Mouse (Mus musculus) forebrain, embryonic 12.5 days (tissue): ENCODE measurements around the gene Gphb5. TPM values are rescaled to one million over a fixed set of nuclear protein-coding genes. Genes with fewer than 3 reads are reported as not detected.
"Not testable (repeated sequence)": the region's sequence is repeated elsewhere in the genome, so short reads cannot be mapped to it uniquely, and the experiment has no call there.

Experiments used
- ATAC-seq: fragments of 200-750 bp; cut with Nextera tagmentation; 2 replicates; pipeline ENCODE4 v1.8.0; 2017; ENCODE audit warnings: moderate TSS enrichment; ENCODE audit not compliant: low FRiP score
- H3K27ac ChIP-seq: fragments of 300-500 bp; sonication (generic); 2 replicates; pipeline ENCODE4 v1.5.1; 2016; ENCODE audit warnings: mild to moderate bottlenecking
- H3K27me3 ChIP-seq: fragments of 300-500 bp; sonication (generic); 2 replicates; pipeline ENCODE4 v1.6.1; 2016; ENCODE audit warnings: mild to moderate bottlenecking
- H3K36me3 ChIP-seq: fragments of 300-500 bp; sonication (generic); replicated peaks from 2 replicates; pipeline ENCODE4 v1.6.1; 2016; ENCODE audit warnings: mild to moderate bottlenecking
- H3K4me1 ChIP-seq: fragments of 300-500 bp; sonication (generic); 2 replicates; pipeline ENCODE4 v1.6.1; 2016
- H3K4me2 ChIP-seq: fragments of 300-500 bp; sonication (generic); 2 replicates; pipeline ENCODE4 v1.6.1; 2016; ENCODE audit warnings: mild to moderate bottlenecking, moderate library complexity
- H3K4me3 ChIP-seq: fragments of 300-500 bp; sonication (generic); replicated peaks from 2 replicates; pipeline ENCODE4 v1.5.1; 2016; ENCODE audit warnings: mild to moderate bottlenecking
- H3K9ac ChIP-seq: fragments of 300-500 bp; sonication (generic); 2 replicates; pipeline ENCODE4 v1.6.1; 2016; ENCODE audit warnings: mild to moderate bottlenecking
- H3K9me3 ChIP-seq: fragments of 300-500 bp; sonication (generic); 2 replicates; pipeline ENCODE4 v1.6.1; 2016
- WGBS: fragments of 180-500 bp; shearing (Covaris S2); methylation state at CpG from one replicate; pipeline ENCODE4 v1.1.7; 2016; 5-methylcytosine and 5-hydroxymethylcytosine counted together
- polyA plus RNA-seq: library from polyadenylated mRNA; unstranded; fragments of >200 nt; fragmentation: Nextera tagmentation; extraction: Ambion mirVana; gene quantifications from 2 replicates; pipeline ENCODE4 v1.2.1, GENCODE M21; 2016

The Gphb5 gene
- polyA plus RNA-seq, result not detected in 2 replicates

DNA sequence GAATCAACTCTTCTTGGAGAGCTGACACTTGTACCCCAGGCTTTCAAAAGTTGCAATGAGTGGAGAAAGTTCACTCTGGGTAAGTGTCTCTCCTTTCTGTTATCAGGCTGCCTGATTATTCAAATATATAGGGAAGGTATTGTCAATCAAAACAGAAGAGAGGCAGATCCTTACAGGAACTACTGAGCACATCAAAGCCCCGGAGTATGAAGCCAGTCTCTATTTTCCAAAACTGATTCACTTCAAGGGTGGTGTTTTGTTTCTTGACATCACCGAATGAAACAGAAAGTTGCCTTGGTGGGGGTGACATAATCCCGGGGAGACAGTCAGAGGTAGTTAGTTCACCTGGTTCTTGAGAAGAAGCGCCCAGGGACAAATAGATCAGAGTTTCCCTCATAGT is at the start of gene Gphb5:
Gene Gphb5, minus strand, starts transcription at position 101 of the 400 bp plus-strand sequence.
- Histone ChIP-seq H3K4me3 (no peak within 1 kb of the TSS), H3K4me2 (no peak within 1 kb of the TSS), H3K27me3 (no peaks in the 10 kb centered on the region), H3K36me3 (no peaks in the 10 kb centered on the region), H3K9me3 (no peaks in the 10 kb centered on the region), H3K9ac (no peak within 1 kb of the TSS), H3K4me1 (no peaks in the 10 kb centered on the region), H3K27ac (no peak within 1 kb of the TSS)
- ATAC-seq, result no peak
- WGBS, result 92% methylated on average over 4 of the region's 4 CpGs

DNA sequence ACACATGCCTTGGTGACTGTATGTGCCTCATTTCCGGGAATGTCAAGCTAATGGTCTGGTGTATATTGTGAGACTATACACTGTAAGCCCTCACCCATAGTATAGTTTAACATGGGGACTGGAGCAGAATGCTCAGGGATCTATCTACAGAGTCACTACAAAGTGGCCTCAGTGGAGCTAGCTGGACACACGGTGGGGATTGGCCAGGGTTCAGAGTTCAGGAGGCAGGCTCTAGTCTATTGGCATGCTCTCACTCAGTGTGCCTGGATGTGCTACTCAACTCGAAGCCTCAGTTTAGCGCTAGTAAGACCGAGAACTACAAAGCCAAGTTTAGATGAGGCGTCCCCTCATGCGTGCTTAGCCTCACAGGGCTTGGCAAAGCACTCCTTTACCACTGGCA is 49.6 kb upstream of the Gphb5 start:
- Histone ChIP-seq H3K9me3 (no peaks in the 10 kb centered on the region), H3K9ac (no peak overlapping the region), H3K4me1 (peaks cover 5% of the 10 kb centered on the region; the same call in 1 of the 2 replicates), H3K36me3 (peaks cover 58% of the 10 kb centered on the region), H3K4me3 (no peak overlapping the region), H3K27ac (no peak overlapping the region), H3K4me2 (no peak overlapping the region), H3K27me3 (no peaks in the 10 kb centered on the region)
- WGBS, result 93% methylated on average over 7 of the region's 7 CpGs
- ATAC-seq, result no peak

DNA sequence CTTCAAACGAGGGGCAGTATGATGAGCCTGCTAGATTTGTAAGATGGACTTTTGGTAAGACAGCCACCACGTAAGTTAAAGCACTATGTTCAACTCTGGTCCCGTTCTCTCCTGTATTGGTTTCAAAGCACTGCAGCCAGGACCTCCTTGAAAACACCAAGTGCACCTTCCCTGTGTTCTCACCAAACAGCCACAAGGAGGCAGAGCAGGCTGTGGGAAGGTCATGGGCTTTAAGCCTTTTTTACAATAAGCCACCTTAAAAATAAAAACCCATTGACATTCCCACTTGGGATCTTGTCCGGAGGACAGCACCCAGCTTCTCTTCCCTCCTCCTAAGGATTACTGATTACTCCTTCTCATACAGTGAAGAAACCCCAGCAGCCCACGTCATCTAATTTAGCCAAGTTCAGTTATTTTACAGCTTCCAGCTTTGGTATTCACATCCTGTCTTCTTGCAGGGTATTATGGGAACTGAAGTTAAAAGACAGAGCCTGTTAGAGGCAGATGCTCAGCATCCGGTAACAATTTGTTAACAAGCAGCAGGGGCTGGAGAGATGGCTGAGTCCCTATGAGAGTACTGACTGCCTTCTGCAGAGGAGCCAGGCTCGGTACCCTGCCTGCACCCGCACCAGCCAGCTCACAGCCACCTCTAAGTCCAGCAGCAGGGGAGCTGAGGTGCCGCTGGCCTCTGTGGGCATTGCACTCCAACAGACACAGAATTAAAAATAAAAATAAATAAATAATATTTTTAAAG is 47.6 kb upstream of the Gphb5 start:
- WGBS, result 85% methylated on average over 9 of the region's 9 CpGs
- ATAC-seq, result no peak
- Histone ChIP-seq H3K9me3 (no peaks in the 10 kb centered on the region), H3K27ac (no peak overlapping the region), H3K4me3 (no peak overlapping the region), H3K36me3 (peaks cover 76% of the 10 kb centered on the region), H3K27me3 (no peaks in the 10 kb centered on the region), H3K4me2 (no peak overlapping the region), H3K4me1 (no peaks in the 10 kb centered on the region; the same call in 1 of the 2 replicates), H3K9ac (no peak overlapping the region)

DNA sequence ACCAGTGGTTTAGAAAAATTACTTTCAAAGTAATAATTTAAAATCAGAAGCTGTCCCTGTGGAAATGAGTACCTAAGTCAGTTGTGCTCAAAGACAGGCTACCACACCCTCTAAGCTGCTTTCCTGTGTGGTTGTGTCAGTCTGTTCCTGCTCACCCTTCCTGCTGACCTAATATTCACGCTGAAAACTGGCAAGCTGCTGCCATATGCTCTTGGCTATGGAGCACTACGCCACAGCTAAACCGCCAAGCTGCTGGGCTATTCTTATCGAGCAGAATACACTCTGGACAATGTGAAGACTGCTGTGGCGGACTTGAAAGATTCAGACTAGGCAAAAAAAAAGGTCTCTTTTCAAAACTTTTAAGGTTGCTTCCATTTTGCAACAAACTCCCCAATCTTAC is 44.0 kb upstream of the Gphb5 start:
- Histone ChIP-seq H3K4me2 (no peak overlapping the region), H3K4me3 (no peak overlapping the region), H3K9ac (no peak overlapping the region), H3K27me3 (no peaks in the 10 kb centered on the region), H3K27ac (no peak overlapping the region), H3K4me1 (no peaks in the 10 kb centered on the region), H3K36me3 (peaks cover 76% of the 10 kb centered on the region), H3K9me3 (no peaks in the 10 kb centered on the region)
- no peak for ATAC-seq
- WGBS, result 89% methylated on average over 5 of the region's 5 CpGs

DNA sequence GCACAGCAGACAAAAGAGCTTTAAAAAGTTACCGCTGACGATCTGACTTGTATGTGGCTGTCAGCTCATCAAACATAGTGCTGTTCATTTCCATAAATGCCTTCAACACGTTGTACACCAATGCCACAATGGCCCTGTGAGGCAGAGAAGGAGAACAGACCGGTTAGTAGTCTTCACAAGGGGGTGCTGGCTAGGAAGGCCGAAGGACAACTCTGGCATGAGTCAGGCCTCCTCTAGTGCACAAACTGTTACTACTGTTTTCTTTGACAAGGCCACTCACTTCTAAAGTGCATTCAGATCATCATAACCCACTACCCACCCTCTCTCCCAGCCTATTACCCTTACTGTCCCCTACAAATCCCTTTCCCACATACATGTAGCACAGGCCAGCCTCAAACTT is 43.1 kb upstream of the Gphb5 start:
- Histone ChIP-seq H3K4me1 (no peaks in the 10 kb centered on the region), H3K27ac (no peak overlapping the region), H3K36me3 (peaks cover 70% of the 10 kb centered on the region), H3K9ac (no peak overlapping the region), H3K4me2 (no peak overlapping the region), H3K4me3 (no peak overlapping the region), H3K9me3 (no peaks in the 10 kb centered on the region), H3K27me3 (no peaks in the 10 kb centered on the region)
- ATAC-seq, result no peak
- WGBS, result 79% methylated on average over 5 of the region's 5 CpGs

DNA sequence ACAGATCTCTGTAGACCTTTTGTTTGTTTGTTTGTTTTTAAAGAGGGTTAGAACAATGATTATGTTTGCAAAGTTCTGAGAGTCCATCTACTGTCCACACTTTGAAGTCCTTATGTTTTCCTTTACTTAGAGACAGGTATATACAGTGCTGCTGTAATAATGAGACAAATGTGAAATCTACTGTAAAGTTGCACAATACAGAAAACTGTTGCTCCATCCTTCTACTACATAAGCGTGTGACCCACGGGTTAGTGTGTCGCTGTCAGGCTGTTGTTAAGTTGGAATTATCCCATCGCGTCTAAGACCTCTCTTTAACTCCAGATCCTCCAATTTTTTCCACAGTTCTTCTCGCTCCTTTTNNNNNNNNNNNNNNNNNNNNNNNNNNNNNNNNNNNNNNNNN is 36.9 kb upstream of the Gphb5 start:
- no peaks in the 10 kb centered on the region for H3K4me1 ChIP-seq

DNA sequence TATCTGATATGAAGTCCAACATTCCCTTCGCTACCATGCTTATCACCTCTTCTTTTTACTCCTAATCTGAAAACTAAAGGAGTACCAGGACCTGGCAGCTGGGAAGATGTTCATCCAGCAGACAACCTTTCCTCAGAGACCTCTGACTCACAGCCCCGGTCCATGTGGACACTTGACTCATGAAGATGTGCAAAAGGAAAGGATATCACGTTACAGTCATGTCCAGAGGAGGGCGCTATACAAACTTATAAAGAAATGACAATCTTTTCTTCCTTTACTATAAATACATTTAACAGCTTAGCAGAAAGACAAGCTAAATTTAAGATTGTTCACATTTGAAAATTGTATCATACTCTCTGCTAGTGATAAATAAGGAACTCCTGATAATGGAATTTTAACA is 36.4 kb upstream of the Gphb5 start:
- Histone ChIP-seq H3K36me3 (peaks cover 51% of the 10 kb centered on the region), H3K27ac (no peak overlapping the region), H3K27me3 (no peaks in the 10 kb centered on the region), H3K4me2 (no peak overlapping the region), H3K4me3 (no peak overlapping the region), H3K9ac (no peak overlapping the region), H3K4me1 (no peaks in the 10 kb centered on the region), H3K9me3 (no peaks in the 10 kb centered on the region)
- no peak for ATAC-seq
- WGBS, result 86% methylated on average over 4 of the region's 4 CpGs

More for the DNA sequence above, 36.9 kb upstream of the Gphb5 start:
- H3K36me3 ChIP-seq, result peaks cover 54% of the 10 kb centered on the region
- H3K27me3 ChIP-seq, result no peaks in the 10 kb centered on the region
- whole genome bisulfite sequencing, result 97% methylated on average over 6 of the region's 6 CpGs
- no peak overlapping the region for H3K4me2 ChIP-seq
- H3K27ac ChIP-seq, result no peak overlapping the region
- no peak for ATAC-seq
- H3K9me3 ChIP-seq, result no peaks in the 10 kb centered on the region
- H3K9ac ChIP-seq, result no peak overlapping the region
- no peak overlapping the region for H3K4me3 ChIP-seq

DNA sequence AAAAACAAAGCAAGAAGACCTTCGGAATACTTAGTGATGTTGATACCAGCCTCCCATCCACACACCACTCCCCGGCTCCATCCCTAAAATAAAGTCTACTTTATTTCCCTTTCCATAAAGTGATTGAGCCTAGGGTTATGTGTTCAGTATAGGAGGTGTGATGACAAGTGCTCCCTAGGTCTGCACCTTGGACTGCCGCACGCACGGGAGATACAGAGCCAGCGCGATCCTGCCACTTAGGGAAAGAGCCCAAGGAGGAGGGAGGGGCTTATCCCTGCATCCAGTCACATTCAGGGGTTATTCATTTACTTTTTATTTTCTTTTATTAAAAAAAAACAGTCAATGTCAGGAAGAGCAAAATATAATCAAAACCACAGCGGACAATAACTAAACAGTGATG is 34.0 kb upstream of the Gphb5 start:
- 96% methylated on average over 8 of the region's 8 CpGs for WGBS
- H3K4me2 ChIP-seq, result no peak overlapping the region
- no peak overlapping the region for H3K9ac ChIP-seq
- ATAC-seq, result no peak
- H3K9me3 ChIP-seq, result no peaks in the 10 kb centered on the region
- H3K4me1 ChIP-seq, result no peaks in the 10 kb centered on the region
- H3K36me3 ChIP-seq, result peaks cover 41% of the 10 kb centered on the region
- H3K4me3 ChIP-seq, result no peak overlapping the region
- no peak overlapping the region for H3K27ac ChIP-seq
- H3K27me3 ChIP-seq, result no peaks in the 10 kb centered on the region

DNA sequence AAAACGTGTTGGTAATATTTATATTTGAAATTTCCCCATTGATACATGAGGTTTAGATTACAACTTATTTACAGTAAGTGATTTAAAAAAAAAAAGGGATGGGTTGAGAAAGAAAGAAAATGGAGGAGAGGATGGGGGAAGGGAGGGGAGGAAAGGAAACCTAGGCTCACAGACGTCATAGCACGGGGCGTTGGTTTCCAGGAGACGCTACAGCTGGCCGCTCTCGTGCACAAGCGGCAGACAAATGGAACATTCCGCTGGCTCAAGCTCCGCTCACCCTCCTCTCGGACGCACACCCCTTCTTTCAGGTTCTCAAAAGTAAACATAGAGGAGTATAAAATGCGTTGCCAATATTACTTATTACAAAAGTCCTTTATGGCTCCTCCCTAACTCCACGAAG is 33.4 kb upstream of the Gphb5 start:
- H3K27me3 ChIP-seq, result no peaks in the 10 kb centered on the region
- H3K4me1 ChIP-seq, result no peaks in the 10 kb centered on the region
- no peak overlapping the region for H3K27ac ChIP-seq
- WGBS, result 87% methylated on average over 14 of the region's 14 CpGs
- no peak overlapping the region for H3K9ac ChIP-seq
- no peak overlapping the region for H3K4me2 ChIP-seq
- H3K36me3 ChIP-seq, result peaks cover 41% of the 10 kb centered on the region
- no peak for ATAC-seq
- H3K4me3 ChIP-seq, result no peak overlapping the region
- H3K9me3 ChIP-seq, result no peaks in the 10 kb centered on the region

DNA sequence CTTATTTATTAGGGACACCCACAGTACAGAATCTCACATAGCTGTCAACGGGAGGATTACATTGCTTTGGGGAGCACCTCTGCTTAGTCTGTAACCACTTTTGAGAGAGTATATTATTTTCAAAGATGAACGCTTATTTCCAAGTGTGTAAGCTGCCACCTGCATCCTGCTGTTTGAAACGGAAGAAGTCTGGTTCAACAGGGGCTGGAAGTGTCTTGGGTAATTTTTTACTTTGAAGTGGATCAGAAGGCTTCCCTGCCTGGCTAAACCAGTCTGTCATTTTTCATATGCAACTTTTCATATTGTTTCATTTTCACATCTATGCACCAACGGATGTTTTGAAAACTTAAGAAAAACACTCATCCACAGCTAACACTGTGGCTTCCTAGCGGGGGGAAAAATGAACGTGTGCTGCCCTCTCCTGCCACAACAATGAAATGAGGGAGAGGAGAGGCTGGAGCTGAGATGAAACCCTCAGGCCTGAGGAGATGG is 32.9 kb upstream of the Gphb5 start:
- Histone ChIP-seq H3K4me2 (no peak overlapping the region), H3K9ac (no peak overlapping the region), H3K36me3 (peaks cover 38% of the 10 kb centered on the region), H3K27me3 (no peaks in the 10 kb centered on the region), H3K9me3 (no peaks in the 10 kb centered on the region), H3K4me1 (no peaks in the 10 kb centered on the region), H3K27ac (no peak overlapping the region), H3K4me3 (no peak overlapping the region)
- ATAC-seq, result no peak
- 80% methylated on average over 6 of the region's 6 CpGs for WGBS

DNA sequence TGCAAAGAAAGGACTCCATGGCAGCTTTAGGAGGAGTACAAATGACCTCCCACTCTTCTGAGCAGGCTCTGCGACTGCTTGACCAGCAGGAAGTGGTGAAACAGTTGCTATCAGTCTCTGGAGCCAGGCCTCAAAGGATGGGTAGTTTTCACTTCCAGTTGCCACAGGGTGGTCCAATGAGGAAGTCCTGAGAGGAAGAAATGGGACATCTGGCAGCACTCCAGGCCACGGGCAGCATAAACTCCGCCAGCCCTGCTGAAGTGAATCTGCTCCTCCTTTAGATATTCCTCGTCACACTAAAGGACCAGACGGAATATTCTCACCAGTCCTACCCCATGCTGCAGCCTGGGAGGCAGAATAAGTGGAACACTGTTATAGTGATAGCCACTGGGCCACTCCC is 32.3 kb upstream of the Gphb5 start:
- no peaks in the 10 kb centered on the region for H3K9me3 ChIP-seq
- no peak for ATAC-seq
- no peak overlapping the region for H3K9ac ChIP-seq
- peaks cover 37% of the 10 kb centered on the region for H3K36me3 ChIP-seq
- H3K4me3 ChIP-seq, result no peak overlapping the region
- 88% methylated on average over 5 of the region's 5 CpGs for WGBS
- no peaks in the 10 kb centered on the region for H3K4me1 ChIP-seq
- no peak overlapping the region for H3K27ac ChIP-seq
- no peak overlapping the region for H3K4me2 ChIP-seq
- no peaks in the 10 kb centered on the region for H3K27me3 ChIP-seq

DNA sequence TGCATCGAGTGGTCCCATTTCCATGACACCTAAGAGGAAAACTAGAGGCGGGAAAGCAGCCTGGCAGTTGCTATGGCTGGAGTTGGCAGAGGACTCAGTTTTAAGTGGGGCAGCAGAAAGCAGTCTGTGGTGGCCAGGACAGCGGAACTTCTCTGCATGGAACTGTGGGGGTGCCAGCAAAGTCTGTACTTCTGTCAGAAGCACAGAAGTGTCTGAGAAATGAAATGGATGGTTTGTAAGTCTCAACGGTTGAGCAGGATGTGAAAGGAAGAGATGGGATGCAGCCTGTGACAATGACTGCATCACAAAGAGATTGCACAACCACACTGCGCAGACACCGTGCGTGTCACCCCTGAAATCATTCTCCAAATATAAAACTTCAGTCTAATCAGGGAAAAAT is 29.7 kb upstream of the Gphb5 start:
- 93% methylated on average over 7 of the region's 7 CpGs for WGBS
- no peak for ATAC-seq
- Histone ChIP-seq H3K9ac (no peak overlapping the region), H3K4me1 (no peaks in the 10 kb centered on the region), H3K9me3 (no peaks in the 10 kb centered on the region), H3K27me3 (no peaks in the 10 kb centered on the region), H3K4me2 (no peak overlapping the region), H3K4me3 (no peak overlapping the region), H3K27ac (no peak overlapping the region), H3K36me3 (peaks cover 15% of the 10 kb centered on the region)

DNA sequence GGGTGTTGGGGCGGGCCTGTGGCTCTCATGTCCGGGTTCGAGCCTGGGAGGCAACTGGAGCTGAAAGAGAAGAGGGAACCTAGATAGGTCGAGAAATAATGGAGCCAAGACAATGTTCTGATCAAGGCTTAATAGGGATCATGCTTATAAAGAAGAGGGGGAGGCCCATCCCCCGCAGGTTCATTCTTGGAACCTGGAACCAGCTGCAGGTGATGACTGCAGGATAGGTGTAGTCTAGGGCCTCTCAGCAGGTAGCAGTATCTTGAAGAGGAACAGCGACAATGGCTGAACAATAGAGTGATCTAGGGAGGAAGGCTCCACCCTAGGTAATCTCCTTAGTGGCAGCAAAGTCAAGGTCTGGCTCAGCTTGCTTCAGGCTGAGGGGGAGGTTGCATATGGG is 15.8 kb upstream of the Gphb5 start:
- not testable (repeated sequence) for H3K9me3 ChIP-seq
- 80% methylated on average over 6 of the region's 6 CpGs for whole genome bisulfite sequencing

More for the DNA sequence above, 15.8 kb upstream of the Gphb5 start:
- H3K4me1 ChIP-seq, H3K27ac ChIP-seq, H3K36me3 ChIP-seq, H3K27me3 ChIP-seq, H3K9ac ChIP-seq, ATAC-seq, H3K4me2 ChIP-seq, H3K4me3 ChIP-seq: not testable (repeated sequence)
